Mouse (Mus musculus): ENCODE data around the gene Gsta2.
"Not testable (repeated sequence)": the region's sequence is repeated elsewhere in the genome, so short reads cannot be mapped to it uniquely, and the experiment has no call there.

DNA sequence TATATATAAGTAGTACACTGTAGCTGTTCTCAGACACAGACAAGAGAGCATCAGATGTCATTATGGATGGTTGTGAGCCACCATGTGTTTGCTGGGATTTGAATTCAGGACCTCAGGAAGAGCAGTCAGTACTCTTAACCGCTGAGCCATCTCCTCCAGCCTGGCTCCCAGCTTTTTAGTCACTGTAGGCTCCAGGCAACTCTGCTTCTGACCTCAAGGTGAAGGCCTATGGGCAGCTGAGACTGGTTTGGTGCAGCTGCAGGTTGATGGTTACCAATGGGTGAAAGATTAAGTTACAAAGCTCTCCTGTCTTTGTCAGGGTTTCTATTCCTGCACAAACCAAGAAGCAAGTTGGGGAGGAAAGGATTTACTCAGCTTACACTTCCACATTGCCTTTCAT, 61.9 kb downstream of the Gsta2 start:
- TF ChIP-seq CTCF (IDR thresholded peaks at IDR 0.05; ENCODE audit: control insufficient read depth, insufficient read depth, low read length); POLR2A (IDR thresholded peaks at IDR 0.05; ENCODE audit: borderline replicate concordance, control insufficient read depth, low read depth, low read length): not testable (repeated sequence)
